Mouse (Mus musculus) duodenum, adult 2 months (tissue): ENCODE measurements around the gene Fbxo33. TPM values are rescaled to one million over a fixed set of nuclear protein-coding genes. Genes with fewer than 3 reads are reported as not detected.

ENCODE experiments used
- polyA plus RNA-seq: library from polyadenylated mRNA; depleted of rRNA; stranded (reverse); fragments of >200 nt; gene quantifications from 2 replicates; pipeline ENCODE4 v1.2.3, GENCODE M21; 2012; ENCODE audit warnings: low replicate concordance; rRNA removed

Gene Fbxo33
- 2.6 and 2.7 TPM in 2 replicates for polyA plus RNA-seq

DNA sequence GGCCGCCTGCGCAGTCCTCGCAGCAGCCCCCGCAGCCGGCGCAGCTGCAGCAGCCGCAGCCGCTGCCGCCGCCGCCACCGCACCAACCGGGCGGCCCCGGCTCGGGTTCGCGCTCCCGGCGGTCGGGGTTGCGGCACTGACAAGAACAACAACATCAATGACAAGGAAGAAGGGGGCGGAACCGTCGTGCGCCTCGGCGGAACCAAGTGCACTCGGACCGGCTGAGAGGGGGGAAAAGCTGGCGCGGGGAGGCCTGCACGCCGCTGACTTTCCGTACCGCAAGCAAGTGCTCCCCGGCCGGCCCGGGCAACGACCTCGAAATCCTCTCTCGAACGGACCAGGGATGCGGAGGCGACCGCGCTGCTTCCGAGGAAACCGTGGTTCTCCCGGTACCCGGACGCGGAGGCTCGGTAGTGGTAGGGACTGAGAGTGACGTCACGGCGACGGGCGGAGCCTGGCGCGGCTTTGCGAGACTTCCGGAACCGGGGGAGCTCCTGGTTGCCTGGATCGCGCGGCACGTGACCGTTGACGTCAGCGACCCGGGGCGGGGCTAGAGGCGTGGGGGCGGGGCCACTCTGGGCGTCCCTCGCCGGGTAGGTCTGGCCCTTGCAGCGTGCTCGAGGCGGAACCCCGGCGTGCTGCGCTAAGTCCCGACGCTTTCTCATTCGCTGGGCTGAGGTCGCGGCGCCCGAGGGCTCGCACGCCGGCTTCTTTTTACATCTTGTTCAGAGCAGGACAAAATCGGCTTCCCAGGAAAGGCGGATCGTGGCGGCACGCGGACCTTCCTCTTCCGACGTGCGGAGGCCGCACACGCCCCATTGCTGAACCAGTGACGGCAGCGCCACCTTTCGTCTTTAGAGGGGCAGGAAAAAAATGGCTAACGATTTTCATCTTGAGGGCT, at the start of gene Fbxo33:
Fbxo33 (minus strand) TSS at position 401 of the 901 bp plus-strand sequence.

Other genes starting within 250 kb of the Fbxo33 start
- 17.7 and 18.4 TPM in 2 replicates for gene Sec23a, start 207.7 kb downstream of the Fbxo33 start, polyA plus RNA-seq
- gene Gemin2, start 206.3 kb downstream of the Fbxo33 start, polyA plus RNA-seq, result 1.1 and 1.3 TPM in 2 replicates
- gene Trappc6b, start 158.3 kb downstream of the Fbxo33 start, polyA plus RNA-seq, result 35.2 and 59.2 TPM in 2 replicates
- 4.4 and 6.6 TPM in 2 replicates for gene Pnn, start 152.8 kb downstream of the Fbxo33 start, polyA plus RNA-seq
- 45.8 and 47.5 TPM in 2 replicates for gene Mia2, start 123.9 kb downstream of the Fbxo33 start, polyA plus RNA-seq